Mouse (Mus musculus): ENCODE measurements at regions not wholly inside any gene's neighbourhood (a gene's known extent, or its start where the extent isn't known, plus 50 kb on each side); places are given as distances from the start of the nearest gene placed in this dataset.
A peak's percentile ranks its signal among the peaks of the same experiment; 100 is the strongest.

DNA sequence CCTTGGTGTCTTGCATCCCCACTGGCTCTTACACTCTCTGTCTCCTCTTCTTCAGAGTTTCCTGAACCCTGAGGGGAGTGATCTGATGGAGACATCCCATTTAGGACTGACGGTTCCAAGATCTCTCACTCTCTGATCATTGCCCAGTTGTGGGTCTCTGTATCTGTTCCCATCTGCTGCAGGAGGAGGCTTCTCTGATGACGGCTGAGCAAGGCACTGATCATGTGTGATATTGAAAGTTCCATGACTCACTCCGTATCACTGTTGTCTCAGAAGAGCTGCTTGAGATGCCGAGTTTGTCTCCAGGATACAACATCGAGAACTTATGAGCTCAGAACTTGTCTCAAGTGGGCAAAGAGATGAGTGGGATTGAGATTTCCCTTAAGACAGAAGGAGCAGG, 178.7 kb upstream of the Cxcr4 start:
- DNase-seq = no peak

DNA sequence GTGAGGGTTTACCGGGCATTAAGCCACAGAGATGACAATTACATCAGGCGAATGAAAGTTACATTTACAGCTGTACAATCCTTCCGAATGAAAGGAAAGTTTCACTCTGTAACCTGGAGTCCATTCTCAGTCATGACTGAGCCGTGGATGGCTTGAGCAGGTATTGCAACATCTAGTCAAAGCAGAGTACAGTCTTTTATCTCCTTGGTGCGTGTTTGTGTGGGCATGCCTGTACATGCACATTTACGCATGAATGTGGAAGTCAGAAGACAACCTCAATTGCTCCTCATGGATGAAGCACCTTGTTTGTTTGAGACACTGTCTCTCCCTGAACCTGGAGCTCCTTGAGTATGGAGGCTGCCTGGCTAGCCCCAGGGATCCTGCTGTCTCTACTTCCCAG, 175.9 kb upstream of the Cxcr4 start:
- DNase-seq = no peak

DNA sequence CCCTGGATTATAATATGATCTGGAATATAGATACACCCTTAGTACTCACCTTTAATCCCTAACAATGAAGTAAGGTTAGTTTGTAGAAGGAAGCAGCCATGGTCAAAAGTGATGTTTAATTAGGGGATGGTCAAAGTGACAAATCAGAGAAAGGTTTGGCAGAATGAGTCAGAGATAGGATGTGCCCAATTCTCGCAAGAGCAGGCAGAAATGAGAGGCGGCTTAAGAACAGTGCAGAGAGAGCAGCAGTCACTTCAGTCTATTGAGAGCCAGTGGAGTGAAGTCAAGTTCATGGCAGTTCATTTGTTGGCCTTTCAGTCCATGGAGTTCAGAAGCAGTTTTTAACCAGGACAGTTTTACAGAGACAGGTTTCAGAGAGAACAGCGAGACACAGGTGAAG, 175.3 kb upstream of the Cxcr4 start:
- DNase-seq = no peak

DNA sequence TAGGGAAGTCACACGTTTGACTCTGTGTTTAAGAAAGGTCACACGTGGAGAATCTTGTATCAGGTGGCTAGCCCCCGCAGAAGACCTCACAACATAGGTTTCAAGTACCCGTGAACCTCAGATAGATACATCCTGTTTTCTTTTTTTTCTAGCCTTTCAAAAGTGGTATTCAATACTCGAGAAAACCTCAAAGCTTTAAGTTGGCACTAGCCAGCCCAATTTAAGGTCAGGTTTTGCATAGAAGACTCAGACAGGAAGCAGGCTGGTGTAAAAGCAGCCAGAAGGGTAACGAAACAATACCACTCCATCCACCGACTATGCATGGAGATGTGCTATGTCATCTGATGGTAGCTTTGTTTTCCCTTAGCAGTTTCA, 174.8 kb upstream of the Cxcr4 start:
- peak; percentile 32 for DNase-seq

DNA sequence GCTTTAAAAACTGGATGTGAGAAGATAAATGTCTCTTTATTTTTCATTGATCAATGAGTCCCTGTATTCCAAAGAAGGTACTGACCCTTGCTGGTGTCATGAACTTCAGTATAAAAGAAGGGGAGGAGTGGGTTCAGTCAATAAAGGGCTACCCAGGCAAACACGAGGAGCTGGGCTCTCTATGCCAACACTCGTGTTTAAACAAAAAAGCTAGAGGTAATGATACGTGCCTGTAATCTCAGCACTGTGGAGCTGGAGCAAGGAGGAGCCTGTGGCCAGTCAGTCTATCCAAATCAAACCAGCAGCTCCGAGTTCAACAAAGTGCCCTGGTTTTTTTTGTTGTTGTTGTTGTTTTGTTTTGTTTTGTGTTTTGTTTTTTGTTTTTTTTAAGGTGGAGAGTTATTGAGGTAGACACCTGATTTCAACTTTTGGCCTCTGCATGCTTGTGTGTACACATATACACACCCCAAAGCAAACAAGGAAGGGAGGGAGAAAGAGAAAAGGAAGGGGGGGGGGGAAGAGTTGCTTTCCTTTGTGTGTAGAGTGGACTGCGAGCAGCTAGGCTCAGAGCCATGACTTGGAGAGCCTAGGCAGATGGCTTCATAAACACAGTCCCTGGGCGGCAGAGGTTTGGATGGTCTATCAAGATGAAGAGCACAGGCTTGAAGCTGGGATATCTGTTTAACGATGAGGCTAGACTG, 174.2 kb upstream of the Cxcr4 start:
- no peak for DNase-seq

DNA sequence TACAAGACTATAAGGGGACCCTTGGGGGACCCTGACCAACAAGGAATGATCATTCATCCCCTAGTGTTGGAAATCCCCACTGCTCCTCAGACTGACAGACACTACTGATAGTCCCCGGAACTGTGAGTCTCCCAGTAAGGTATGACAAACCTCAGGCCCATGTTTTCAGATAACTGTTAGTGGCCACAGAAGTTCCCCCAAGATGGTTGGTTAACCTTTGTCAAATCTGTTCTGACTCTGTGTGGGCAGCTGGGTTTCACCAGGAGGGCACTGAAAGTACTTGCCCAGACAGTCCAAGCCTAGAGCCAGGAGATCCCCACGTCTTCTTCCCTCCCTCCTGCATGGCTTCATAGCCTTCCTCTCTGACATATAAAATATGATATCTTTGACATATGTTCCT, 173.5 kb upstream of the Cxcr4 start:
- no peak for DNase-seq

DNA sequence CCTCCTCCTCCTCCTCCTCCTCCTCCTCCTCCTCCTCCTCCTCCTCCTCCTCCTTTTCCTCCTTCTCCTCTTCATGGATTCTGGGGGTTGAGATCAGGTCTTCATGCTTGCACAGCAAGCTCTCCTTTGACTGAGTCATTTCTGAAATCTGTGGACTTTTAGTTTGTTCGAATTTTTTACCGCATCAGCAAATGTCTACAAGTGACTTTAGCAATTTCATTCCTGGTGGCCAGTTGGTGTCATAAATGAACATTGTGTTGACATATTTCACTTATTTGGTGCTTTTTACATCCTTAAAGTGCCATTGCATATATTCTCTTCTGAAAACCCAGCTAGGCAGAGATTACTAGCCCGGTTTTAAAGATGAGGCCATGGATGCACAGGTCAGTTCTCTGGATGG, 173.0 kb upstream of the Cxcr4 start:
- no peak for DNase-seq

DNA sequence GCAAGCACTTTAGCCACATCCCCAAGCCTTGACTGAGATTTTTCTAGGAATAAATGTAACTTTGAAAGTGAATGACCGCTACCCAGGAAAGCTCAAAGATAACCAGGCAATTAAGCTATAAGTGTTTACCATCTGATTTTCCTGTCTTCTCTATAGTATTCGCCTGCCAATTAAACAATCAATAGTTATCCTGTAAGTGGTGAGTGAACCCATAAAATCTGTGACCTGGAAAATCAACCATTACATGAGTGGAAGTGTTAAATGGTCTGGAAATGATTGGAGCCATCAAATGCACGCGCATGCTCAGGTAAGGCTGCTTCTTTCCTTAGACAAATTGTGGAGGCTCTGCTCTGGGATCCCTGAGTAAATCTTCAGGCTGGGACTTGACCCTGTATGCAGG, 170.8 kb upstream of the Cxcr4 start:
- no peak for DNase-seq

DNA sequence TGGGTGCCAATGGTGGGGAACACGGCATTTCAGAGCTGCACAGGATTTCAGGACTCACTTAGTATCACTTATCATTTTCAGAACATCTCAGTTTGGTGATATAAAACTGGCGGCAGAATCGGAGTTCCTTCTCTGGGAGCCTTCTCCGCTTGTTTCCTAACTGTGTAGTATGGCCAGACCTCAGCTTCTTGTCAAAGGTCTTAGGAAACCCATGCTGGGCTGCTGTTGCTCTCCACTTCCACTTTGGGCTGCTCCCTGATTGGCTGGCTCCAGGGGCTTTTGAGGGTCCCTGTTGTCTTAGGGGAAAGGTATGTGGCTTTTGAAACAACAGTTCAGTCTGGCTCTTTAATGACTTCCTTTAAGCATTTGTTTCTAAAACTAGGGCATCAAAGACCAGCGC, 170.0 kb upstream of the Cxcr4 start:
- DNase-seq = no peak

DNA sequence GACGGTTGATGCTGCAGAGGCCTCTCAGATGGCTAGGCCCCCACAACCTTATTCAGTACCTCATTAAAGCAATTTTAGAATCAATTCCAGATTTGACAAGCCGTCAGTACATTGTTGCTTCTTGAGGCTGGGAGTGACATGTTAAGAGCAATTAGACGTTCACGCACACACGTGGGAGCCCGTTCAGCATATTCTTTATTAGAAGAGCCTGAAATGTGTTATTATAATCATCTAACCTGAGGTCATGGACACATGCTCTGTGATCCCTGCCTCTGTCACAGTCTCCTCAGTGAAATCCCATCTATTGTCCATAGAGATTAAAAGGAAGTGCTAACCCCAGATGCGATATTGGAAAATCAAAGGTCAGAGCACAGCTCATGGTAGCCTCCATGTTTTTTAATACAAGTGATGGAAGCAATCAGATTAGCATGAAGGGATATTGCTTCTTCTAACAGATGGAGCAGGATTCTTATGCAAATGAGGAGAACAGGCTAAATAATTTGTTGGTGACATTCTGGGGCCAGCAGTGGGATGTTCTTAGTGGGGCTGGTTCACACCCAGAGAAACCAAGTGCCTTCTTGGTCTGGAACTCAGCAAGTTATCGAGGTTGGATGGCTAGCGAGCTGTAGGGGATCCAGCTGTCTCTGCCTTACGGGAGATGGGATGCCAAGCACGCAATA, 166.8 kb upstream of the Cxcr4 start:
- no peak for DNase-seq

DNA sequence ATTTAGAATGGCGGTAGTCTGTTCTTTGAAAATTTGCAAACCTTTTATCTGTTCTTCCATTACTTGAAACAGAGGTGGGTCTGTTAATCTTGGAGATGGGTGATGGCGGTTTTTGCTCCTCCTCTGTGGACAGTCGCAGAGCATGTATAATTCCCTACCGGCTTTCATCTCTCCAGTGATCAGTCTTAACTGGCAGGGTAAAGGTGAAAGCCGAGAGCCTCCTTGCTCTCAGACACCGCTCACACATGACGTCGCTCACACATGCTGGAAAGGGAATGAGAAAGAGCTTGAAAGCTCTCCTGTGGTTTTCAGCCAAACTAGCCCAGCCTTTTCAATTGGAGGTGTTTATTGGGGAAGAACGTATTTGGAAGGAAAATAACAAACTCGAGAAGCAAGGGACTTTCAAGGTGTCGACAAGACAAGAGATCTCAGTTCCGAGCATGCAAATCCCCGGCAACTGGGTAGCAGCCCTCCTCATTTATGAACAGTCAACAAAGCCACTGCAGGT, 166.3 kb upstream of the Cxcr4 start:
- no peak for DNase-seq

DNA sequence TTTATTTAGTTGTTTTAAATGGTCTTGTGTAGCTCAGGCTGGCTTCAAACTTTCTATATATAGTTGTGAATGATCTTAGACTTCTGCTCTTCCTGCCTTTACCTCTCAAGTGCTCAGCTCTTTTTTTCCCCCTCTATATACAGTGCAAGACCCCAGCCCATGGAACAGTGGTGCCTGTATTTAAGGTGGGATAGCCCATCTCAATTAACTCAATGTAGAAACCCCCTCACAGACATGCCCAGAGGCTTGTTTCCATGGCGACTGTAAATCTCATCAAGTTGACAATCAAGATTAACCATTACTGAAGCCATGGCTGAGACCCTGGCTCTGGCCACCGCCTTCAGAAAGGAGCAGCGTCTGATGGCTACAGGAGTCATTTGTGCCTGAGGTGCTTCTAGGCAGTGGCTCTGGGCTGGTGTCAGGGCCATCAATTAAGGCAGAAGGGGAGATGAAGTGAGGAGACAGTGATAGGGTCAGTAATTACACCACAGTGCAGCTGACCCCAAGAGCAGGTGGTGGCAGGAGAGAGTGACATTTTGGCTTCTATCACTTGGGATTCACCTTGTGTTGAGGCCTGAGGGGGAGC, 161.4 kb upstream of the Cxcr4 start:
- no peak for DNase-seq

DNA sequence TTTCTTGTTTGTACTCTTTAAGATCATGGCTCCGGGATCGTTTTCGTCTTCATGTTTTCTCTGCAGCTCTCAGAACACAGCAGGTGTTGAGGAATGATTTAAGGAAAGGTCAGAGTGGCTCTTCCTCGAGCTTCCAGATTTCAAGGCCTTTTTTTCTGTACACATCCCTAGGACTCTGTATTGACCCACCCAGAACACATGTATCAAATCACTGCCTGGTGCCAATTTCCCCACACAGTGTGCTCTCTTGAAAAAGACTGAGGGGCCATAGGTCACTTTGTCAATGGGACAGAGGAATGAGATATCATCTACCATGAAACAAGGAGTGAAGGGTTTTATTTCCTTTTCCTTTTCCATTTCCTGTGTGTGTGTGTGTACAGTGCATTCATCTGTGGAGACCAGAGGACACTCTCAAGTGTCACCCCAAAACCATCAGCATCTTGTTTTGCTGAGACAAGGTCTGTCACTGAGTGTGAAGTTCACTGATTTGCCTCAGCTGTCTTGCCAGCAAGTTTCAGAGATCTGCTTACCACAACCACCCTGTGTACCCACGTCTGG, 157.4 kb upstream of the Cxcr4 start:
- DNase-seq = no peak

DNA sequence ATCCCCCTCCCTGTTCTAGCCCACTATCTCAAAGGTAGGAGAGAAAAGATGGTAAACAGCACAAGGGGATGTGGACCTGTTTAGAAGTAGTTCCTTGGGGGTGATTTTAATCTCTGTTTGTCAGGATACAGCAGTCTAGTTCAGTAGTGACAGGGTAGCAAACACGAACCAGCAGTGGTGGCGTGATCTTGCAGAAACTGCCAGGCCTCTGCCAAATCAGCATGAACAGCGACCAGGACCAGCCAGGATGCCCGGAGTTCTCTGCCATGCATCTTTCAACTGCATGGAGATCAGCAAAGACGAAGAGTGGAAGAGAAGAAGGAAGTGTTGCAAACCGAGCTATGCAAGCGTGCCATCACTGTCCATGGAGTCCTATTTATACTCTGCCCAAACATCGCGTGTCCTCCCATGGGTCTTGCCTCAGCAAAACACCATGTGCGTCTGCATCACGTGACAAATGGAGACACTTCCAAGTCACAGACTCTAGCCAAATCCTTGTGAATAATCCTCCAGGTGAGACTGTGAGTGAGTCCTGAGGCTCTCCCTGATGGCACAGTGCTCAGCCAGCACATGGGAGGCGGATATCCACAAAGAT, 155.2 kb upstream of the Cxcr4 start:
- DNase-seq = no peak

DNA sequence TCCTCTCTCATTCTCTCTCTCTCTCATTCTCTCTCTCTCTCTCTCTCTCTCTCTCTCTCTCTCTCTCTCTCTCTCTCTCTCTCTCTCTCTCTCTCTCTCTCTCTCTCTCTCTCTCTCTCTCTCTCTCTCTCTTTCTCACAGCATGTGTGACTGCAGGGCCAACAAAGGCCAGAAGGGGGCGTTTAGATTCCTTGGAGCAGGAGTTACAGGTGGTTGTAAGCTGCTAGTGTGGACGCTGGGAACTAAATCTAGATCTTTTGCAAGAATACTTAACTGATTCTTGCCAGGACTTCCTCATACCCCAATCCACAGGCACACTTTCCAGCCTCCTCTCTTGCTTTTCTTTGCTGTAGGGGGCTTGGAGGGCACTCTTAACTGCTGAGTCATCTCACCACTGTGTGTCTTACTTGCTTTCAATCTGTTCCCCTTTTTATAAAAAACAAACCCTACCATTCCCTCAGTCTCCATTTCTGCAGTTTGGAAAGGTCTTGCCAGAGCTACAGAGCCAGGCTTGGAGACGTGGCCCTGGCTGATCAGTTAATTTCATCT, 154.4 kb upstream of the Cxcr4 start:
- no peak for DNase-seq

DNA sequence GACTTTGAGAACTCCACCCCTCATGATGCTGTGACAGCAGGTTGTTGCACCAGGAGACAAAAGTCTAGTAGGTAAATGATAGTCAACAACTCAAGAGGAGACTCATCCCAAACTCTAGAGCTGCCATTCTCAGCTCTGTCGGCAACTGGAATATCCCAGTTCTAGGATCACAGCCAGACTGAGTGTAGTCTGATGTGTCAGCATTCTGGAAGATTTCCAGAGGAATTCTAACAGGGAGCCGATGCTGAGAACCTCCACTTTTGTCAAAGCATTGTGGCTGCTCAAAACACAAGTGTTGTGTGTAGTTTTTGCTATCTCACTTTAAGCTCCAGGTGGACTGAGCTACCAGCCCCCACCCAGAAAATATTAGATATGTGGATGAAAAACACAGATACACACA, 148.5 kb upstream of the Cxcr4 start:
- DNase-seq = no peak

DNA sequence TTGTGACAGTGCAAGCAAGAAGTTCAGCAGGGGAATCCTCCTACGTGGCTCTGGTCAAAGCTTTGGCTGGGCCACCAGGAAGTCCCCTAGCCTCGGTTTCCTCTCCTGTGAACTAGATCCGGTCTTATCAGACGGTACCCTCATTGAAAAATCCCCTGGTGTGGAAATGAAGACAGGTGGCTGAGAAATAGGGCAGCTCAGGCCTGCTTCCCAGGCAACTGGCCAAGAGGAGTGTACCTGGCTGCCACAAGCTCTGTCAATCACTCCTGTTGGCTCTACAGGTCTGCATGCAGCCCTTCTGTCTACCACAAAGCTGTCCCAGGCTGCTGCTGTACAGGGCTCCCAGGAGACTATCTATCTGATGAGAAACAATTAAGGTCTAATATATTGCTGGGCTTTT, 146.1 kb upstream of the Cxcr4 start:
- DNase-seq = no peak

DNA sequence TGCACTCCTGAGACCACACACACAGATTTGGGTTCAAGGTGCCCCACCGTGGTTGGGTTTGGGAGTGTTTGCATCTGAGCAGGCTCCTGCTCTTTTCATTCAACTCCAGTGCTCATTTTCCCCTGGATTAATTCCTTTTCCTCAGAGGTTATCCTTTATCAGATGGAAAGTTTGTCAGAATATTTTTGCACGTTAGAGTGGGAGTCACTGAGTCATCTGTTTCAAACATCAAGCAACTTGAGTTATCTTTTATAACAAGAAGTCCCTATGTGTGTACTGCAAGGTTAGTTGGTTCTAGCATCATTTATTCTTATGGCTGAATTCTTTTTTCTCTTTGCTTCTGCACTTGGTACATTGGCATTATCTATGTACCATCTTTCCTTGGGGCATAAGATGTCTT, 142.8 kb upstream of the Cxcr4 start:
- no peak for DNase-seq

DNA sequence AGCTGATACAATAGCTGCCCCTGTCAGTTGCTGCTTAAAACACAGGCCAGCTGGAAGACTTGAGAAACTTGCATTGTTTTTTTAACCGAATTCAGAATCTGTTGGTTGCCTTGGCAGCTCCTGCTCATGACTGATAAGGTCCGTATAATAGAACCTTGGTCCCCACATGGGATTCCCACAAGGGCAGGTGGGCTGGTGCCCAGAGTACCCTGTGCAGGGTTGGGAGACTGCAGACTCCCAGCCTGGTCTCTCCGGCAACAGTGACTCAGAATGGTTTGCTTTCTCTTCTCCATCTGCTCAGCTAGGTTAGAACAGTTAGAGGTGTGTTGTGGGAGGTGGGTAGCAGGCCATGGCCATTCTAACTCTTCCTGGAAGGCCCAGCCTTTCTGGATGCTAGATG, 139.4 kb upstream of the Cxcr4 start:
- no peak for DNase-seq

DNA sequence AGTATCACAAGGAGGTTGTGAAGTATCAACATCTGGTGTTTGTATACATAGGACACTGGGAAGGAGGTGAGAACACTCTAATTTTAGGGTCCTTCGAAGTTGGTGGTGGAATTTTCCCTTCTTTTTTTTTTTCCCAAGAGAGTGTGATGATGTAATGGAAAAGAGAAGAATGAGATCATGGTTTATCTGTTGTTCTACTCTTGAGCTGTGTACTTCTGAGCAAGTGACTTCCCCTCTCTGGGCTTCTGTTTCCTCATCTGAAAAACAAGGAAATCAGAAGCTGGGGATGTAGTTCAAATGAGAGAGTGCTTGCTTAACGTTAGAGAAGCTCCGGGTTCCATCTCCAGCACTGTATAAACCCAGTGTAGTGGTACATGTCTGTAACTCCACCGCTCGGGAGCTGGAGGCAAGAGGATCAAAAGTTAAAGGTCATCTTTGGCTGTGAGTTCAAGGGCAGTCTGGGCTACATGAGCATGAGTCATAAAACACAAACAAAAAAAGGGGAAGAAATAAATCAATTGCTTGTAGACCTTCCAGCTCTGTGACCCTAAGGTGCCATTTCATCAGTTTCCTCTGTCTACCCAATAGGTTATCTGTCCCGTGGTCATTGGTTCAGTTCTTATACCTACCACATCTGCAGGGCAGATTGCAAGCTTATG, 132.5 kb upstream of the Cxcr4 start:
- no peak for DNase-seq

DNA sequence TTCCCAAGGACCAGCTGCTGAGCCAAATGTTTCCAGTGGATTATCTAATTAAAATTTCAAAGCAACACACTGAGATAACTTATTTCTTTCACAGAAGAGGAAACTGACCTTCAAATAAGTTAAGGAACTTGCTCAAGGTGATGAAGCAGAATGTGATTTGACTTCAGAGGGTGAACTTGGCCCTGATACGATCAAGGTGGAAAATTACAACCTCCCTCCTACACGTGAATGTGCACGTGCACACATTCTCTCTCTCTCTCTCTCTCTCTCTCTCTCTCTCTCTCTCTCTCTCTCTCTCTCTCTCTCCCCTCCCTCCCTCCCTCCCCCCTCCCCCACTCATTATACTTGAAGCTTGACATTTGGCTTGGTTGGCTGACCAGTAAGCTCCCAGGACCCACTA, 131.8 kb upstream of the Cxcr4 start:
- no peak for DNase-seq

DNA sequence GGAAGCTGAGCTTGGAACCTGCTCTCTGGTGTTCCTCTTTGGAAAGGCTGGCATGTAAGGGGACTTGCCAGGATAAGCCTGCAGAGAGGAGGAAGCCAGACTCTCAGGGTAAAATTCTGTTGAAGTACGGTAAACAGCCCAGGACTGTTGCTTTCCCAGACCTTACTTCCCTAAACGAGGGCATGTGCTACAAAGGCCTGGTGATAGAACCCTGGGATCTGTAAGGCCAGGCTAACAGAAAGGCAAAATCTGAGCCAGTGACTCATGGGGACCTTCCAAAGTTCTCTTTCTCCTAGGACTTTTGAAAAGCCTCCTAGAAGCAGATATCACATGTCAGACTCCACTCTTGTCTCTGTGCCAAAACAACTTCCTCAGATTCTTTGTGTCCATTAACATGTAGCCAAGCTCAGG, 130.0 kb upstream of the Cxcr4 start:
- DNase-seq = no peak

DNA sequence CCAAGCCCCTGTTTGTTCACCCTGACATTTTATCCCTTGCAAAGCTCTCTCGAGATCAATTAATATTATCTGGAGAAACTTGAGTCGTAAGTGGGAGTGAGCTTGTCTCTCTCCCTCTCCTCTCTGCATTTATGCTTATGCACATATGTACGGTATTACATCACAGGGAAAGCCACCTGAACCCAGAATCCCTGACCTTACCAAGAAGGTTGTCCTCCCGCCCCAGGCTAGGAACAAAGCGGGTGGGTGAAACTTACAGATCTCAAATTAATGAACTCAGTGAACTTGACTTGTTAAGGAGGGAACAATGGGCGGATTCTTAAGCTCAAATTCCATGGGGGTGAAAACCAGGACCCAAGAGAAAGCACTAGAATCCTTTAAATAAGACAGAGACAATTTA, 122.8 kb upstream of the Cxcr4 start:
- DNase-seq = no peak
